Mouse (Mus musculus): Measurements from ENCODE around the gene Aox2.
A peak's percentile ranks its signal among the peaks of the same experiment; 100 is the strongest.

The Aox2 gene

GRCm38 (mm10) chr1:58278026-58278425 lies at the start of gene Aox2:
TSS of gene Aox2 (plus strand) at chr1:58278326.
- DNase-seq (ENCODE audit: low read depth): no peak

- DNase-seq (ENCODE audit: low read depth): no peak
These were observed 49.2 kb upstream of the Aox2 start for GRCm38 (mm10) chr1:58228916-58229315.

DNA sequence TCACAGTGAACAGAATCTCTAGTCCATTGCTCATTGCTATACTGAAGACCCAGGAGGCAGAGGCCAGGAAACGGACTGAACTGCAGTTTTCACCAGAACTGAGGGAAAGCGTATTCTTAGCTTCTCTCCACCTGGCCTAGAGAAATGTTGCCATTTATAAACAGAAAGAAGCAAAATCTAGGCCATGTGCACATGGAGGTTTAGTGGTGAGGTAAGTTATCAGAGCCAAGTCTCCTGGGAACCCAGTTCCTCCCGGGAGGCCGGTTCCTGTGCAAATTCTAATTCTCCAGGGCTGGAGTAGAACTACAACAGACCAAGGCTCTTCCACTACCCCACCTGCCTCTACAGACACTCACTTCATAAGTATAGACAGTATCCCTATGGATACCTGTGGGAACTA lies 48.4 kb upstream of the Aox2 start:
- DNase-seq (ENCODE audit: low read depth): no peak

DNA sequence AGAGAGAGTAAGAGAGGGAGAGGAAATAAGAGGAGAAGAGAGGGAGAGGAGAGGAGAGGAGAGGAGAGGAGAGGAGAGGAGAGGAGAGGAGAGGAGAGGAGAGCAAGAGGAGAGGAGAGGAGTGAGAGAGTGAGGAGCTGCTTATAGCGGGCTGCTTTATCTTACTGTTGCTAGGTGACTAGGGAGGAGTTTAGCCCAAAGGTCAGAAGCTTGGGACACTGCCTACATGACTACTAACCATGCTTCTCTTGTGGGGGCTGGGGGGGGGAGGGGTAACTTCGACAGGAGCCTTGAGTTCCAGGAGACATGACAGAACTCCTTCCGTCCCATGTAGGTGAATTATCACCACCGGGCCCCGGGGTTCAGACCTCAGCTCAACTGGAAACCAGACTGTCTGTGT lies 47.6 kb upstream of the Aox2 start:
- no peak for DNase-seq (ENCODE audit: low read depth)

DNA sequence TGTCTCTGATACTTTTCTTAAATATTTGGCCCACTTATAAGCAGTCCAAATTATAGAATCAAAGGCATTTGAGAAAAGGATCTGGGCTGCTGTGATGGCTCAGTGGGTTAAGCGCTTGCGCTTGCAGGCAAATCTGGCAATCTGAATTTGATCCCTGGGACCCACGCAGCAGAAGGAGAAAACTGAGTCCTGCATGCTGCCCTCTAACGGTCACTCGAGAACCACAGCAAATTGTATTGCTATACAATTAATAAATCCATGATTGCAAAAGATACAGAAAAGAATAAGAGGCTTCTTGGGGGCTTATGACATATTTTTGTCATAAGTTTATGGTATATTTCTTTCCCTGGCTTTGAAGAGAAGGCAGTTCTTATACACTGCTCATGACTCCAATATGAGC lies 42.7 kb upstream of the Aox2 start:
- DNase-seq (ENCODE audit: low read depth): no peak

GRCm38 (mm10) chr1:58237527-58238299 lies 40.4 kb upstream of the Aox2 start:
- DNase-seq (ENCODE audit: low read depth): no peak

- no peak for DNase-seq (ENCODE audit: low read depth)
These were observed 39.7 kb upstream of the Aox2 start for GRCm38 (mm10) chr1:58238440-58238839.

DNA sequence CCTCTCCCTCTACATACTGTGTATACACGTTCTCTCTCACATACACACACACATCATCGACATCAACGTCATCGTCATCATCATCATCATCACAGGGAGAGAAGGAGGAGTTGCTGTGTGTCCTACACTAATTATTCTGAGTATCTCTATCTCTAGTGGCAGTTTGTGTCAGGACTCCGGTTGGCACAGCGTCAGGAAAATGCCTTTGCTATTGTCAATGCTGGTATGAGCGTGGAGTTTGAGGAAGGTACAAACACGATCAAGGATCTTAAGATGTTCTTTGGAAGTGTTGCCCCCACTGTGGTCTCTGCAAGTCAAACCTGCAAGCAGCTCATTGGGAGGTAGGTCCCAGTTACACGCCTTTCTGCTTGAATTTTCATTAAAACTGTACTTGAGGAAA lies 39.2 kb upstream of the Aox2 start:
- no peak for DNase-seq (ENCODE audit: low read depth)

DNA sequence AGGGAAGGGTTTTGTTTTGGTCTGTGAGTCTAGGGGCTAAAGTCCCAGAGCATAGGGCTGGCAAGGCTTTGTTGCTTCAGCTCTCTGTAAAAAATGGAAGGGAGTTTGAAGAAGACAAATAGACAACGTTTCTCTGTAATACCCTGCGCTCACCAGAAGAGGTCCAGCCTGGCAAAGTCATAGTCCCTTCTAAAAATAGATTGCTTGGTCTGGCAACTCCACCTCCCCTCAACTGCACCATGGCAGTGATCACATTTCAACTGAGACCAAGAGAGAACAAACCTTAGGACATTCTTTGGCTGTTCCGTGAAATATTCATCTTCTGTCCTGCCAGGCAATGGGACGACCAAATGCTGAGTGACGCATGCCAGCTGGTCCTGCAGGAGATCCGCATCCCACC lies 37.8 kb upstream of the Aox2 start:
- DNase-seq (ENCODE audit: low read depth): peak; percentile 24

GRCm38 (mm10) chr1:58244487-58244886 lies 33.6 kb upstream of the Aox2 start:
- no peak for DNase-seq (ENCODE audit: low read depth)

- DNase-seq (ENCODE audit: low read depth): no peak
These were observed 29.6 kb upstream of the Aox2 start for GRCm38 (mm10) chr1:58248518-58248917.

- no peak for DNase-seq (ENCODE audit: low read depth)
These were observed 24.7 kb upstream of the Aox2 start for GRCm38 (mm10) chr1:58253466-58253865.

GRCm38 (mm10) chr1:58257195-58257991 lies 20.7 kb upstream of the Aox2 start:
- peak; percentile 57 for DNase-seq (ENCODE audit: low read depth)

DNA sequence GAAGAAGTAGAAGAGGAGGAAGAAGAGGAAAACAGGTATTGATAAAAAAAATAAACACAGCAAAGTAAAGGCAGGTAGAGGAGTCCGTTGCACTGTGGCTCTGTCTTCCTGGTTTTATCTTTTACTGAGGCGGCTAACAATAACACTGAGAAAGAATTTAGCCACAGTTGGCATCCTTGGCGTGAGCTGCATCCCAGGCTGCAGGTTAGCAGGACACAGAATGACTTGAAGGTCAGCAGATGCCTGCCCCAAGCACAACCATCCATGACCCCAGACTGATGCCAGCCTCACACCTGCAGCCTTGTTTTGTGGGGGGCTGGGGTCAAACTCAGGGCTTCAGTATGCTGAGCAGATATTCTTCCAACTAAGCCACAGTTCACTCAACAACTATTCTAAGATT lies 17.8 kb upstream of the Aox2 start:
- DNase-seq (ENCODE audit: low read depth): no peak

- no peak for DNase-seq (ENCODE audit: low read depth)
These were observed 9.9 kb upstream of the Aox2 start for GRCm38 (mm10) chr1:58268231-58268630.

- DNase-seq (ENCODE audit: low read depth): peak; percentile 59
These were observed 7.1 kb upstream of the Aox2 start for GRCm38 (mm10) chr1:58270807-58271569.

GRCm38 (mm10) chr1:58275879-58276278 lies 2.2 kb upstream of the Aox2 start:
- DNase-seq (ENCODE audit: low read depth): no peak

DNA sequence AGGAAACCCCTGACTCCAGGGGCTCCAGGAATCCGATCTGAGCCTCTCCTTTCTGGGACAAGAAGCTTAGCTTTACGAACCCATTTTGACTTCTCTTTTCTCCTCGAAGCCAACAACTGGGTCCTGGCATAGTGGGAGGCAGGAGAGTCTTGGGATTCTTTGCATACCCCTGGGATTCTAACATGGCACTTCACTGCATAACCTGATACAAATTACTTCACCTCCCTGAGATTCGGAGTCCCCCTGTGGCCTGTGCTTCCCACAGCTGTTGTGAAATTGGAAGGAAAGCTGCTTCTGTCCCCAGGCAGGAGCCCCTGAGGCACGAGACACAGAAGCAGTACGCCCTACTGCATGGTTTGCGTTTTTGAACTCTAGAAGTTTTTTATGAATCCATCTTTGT lies 387 bp downstream of the Aox2 start:
- DNase-seq (ENCODE audit: low read depth): no peak

DNA sequence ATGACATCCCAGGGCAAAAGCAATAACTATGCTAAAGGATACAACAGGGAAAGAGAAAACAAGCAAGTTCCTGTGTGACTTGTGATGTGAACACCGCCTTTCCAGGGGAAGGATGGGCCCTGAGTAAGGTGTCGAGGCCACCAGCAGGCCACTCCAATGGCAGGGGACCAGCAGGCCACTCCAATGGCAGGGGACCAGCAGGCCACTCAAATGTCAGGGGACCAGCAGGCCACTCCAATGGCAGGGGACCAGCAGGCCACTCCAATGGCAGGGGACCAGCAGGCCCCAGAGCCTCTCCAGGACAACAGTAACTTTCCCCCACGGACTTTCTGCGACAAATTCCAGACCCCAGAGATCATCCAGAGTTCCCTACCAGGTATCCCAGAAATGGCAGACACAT lies 2.3 kb downstream of the Aox2 start:
- DNase-seq (ENCODE audit: low read depth): no peak

- no peak for DNase-seq (ENCODE audit: low read depth)
These were observed 3.0 kb downstream of the Aox2 start for GRCm38 (mm10) chr1:58280939-58281624.

DNA sequence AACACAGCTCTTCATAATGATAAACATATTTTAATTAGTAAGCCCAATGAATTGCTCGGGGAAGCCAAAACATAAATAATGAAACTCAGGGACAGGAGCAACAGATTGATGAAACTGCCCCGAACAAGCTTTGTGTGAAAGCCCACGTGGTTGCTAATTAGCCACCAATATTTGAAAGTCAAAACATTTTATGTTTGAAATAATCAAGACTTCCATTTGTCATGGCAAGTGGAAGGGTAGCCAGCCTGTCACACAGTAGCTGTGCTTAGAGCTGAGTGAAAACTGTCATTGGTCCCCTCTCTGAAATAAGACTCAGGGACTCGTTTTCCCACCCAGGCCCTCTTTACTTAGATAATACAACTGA lies 3.5 kb downstream of the Aox2 start:
- no peak for DNase-seq (ENCODE audit: low read depth)

DNA sequence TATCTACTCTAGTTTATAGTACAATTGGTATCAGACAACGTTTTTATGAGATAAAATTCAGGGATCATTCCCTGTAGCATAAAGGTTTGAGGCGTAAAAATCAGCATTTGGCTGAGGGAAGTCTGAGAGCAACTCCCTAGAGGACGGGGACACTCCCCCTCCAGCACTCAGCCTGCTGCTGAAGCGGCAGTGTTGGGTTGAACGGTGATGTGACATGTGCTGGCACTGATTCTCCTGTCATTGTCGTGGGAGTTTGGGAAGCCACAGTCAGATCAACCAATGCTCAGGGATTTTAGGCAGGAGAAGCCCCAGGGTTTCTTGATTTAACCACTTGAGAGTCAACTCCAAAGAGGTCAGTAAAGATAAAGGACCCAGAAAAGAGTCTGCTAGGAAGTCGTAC lies 6.4 kb downstream of the Aox2 start:
- no peak for DNase-seq (ENCODE audit: low read depth)

All from fibroblast of lung, adult 2 months (primary cell).